Mouse (Mus musculus): ENCODE measurements at regions not wholly inside any gene's neighbourhood (a gene's known extent, or its start where the extent isn't known, plus 50 kb on each side); places are given as distances from the start of the nearest gene placed in this dataset.

DNA sequence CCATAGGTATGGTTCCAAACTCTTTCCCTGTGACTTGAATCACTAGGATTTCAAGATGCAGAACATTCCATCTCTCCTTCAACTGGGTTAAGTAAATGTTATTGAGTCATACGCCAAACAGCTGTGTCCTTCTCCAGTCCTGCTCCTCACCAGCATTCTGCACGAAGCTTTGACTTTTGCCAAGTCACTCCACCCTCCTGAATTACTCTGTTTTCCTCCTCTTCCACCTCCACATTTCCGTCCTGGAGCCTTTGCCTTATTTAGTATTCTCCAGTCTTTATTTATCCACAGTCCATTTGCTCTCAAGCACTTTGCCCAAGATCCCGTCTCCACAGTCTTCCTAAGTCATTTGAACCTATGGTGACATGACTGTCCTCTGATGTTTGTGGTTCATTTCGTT, 193.1 kb upstream of the Arhgap20 start:
- Histone ChIP-seq H3K4me3 (ENCODE audit: insufficient read depth in 1 of 2, low read depth in 1 of 2, low read length in 2 of 2, poor library complexity in 1 of 2, severe bottlenecking in 1 of 2) (no peak overlapping the region), H3K27ac (ENCODE audit: insufficient read depth, low read depth, low read length, poor library complexity, severe bottlenecking) (no peak overlapping the region), H3K9me3 (ENCODE audit: control insufficient read depth, insufficient read depth, low read depth, low read length) (no peaks in the 10 kb centered on the region), H3K36me3 (ENCODE audit: control insufficient read depth, insufficient read depth, low read length, poor library complexity, severe bottlenecking) (no peaks in the 10 kb centered on the region), H3K9ac (ENCODE audit: insufficient read depth, low read depth, low read length, poor library complexity, severe bottlenecking) (no peak overlapping the region), H3K4me1 (ENCODE audit: control insufficient read depth in 2 of 2, insufficient read depth in 2 of 2, low read length in 2 of 2, poor library complexity in 1 of 2) (no peaks in the 10 kb centered on the region)
- no peak for DNase-seq (ENCODE audit: low read depth, low spot score)
- TF ChIP-seq ZNF384 (IDR thresholded peaks at IDR 0.05; ENCODE audit: low read depth, low read length) (no peak), HCFC1 (IDR thresholded peaks at IDR 0.05; ENCODE audit: borderline replicate concordance, insufficient read depth, low read length) (no peak), CHD2 (IDR thresholded peaks at IDR 0.05; ENCODE audit: low read depth, low read length) (no peak), ZC3H11A (IDR thresholded peaks at IDR 0.05; ENCODE audit: borderline replicate concordance, low read depth, low read length) (no peak), MAFK (IDR thresholded peaks at IDR 0.05; ENCODE audit: insufficient read depth, low read depth, low read length) (no peak)
- in situ Hi-C loops (cut with MboI; ENCODE audit: low sequenced_read_pairs in 2 of 2, unreplicated experiment in 2 of 2) = no loop called here

DNA sequence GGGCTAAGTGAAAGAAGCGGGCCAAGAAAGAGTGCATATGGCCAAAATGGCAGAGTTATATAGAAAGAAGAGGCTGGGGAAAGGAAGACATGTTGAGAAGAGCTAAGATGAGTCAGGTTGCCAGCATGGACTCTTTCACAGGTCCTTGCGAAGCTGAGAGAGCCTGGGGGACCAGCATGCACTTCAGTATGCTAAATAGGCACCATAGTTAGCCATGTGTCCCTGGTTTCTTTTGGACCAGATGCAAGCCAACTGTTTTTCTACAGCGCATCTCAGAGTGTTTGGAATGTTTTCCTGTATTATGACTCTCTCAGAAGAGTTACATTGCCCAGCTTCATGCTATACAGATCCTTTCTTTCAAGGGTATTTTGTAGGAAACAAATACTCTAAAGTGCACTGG, 183.5 kb upstream of the Arhgap20 start:
- Histone ChIP-seq H3K4me1 (ENCODE audit: control insufficient read depth in 2 of 2, insufficient read depth in 2 of 2, low read length in 2 of 2, poor library complexity in 1 of 2) (no peaks in the 10 kb centered on the region), H3K9me3 (ENCODE audit: control insufficient read depth, insufficient read depth, low read depth, low read length) (no peaks in the 10 kb centered on the region), H3K36me3 (ENCODE audit: control insufficient read depth, insufficient read depth, low read length, poor library complexity, severe bottlenecking) (no peaks in the 10 kb centered on the region), H3K4me3 (ENCODE audit: insufficient read depth in 1 of 2, low read depth in 1 of 2, low read length in 2 of 2, poor library complexity in 1 of 2, severe bottlenecking in 1 of 2) (no peak overlapping the region), H3K27ac (ENCODE audit: insufficient read depth, low read depth, low read length, poor library complexity, severe bottlenecking) (no peak overlapping the region), H3K9ac (ENCODE audit: insufficient read depth, low read depth, low read length, poor library complexity, severe bottlenecking) (no peak overlapping the region)
- in situ Hi-C loops (cut with MboI; ENCODE audit: low sequenced_read_pairs in 2 of 2, unreplicated experiment in 2 of 2) = no loop called here
- no peak for DNase-seq (ENCODE audit: low read depth, low spot score)
- TF ChIP-seq ZNF384 (IDR thresholded peaks at IDR 0.05; ENCODE audit: low read depth, low read length) = no peak
- no peak for TF ChIP-seq MAFK (IDR thresholded peaks at IDR 0.05; ENCODE audit: insufficient read depth, low read depth, low read length)
- TF ChIP-seq HCFC1 (IDR thresholded peaks at IDR 0.05; ENCODE audit: borderline replicate concordance, insufficient read depth, low read length) = no peak
- no peak for TF ChIP-seq ZC3H11A (IDR thresholded peaks at IDR 0.05; ENCODE audit: borderline replicate concordance, low read depth, low read length)
- no peak for TF ChIP-seq CHD2 (IDR thresholded peaks at IDR 0.05; ENCODE audit: low read depth, low read length)

DNA sequence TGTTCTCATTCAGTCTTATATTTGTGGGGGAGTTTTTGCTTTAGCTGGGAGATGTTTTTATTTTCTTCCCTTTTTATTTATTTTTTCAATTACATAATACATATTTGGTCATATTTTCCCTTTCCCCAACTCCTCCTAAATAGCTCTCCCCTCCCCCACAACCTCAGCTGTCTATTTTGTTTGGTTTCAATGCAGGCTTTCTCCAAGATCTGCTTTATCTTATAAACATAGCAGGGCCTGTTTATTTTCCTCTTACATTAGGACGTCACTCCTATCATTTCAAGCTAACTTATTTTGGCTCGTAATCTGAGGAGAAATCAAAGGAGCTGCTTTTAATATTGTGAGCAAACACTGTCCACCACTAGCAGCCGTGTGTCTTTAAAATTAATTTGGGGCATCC, 171.4 kb upstream of the Arhgap20 start:
- Histone ChIP-seq H3K9ac (ENCODE audit: insufficient read depth, low read depth, low read length, poor library complexity, severe bottlenecking) (no peak overlapping the region), H3K27ac (ENCODE audit: insufficient read depth, low read depth, low read length, poor library complexity, severe bottlenecking) (no peak overlapping the region), H3K9me3 (ENCODE audit: control insufficient read depth, insufficient read depth, low read depth, low read length) (no peaks in the 10 kb centered on the region), H3K4me1 (ENCODE audit: control insufficient read depth in 2 of 2, insufficient read depth in 2 of 2, low read length in 2 of 2, poor library complexity in 1 of 2) (no peaks in the 10 kb centered on the region), H3K36me3 (ENCODE audit: control insufficient read depth, insufficient read depth, low read length, poor library complexity, severe bottlenecking) (no peaks in the 10 kb centered on the region), H3K4me3 (ENCODE audit: insufficient read depth in 1 of 2, low read depth in 1 of 2, low read length in 2 of 2, poor library complexity in 1 of 2, severe bottlenecking in 1 of 2) (no peak overlapping the region)
- in situ Hi-C loops (cut with MboI; ENCODE audit: low sequenced_read_pairs in 2 of 2, unreplicated experiment in 2 of 2) = no loop called here
- no peak for DNase-seq (ENCODE audit: low read depth, low spot score)
- TF ChIP-seq CHD2 (IDR thresholded peaks at IDR 0.05; ENCODE audit: low read depth, low read length) (no peak), ZC3H11A (IDR thresholded peaks at IDR 0.05; ENCODE audit: borderline replicate concordance, low read depth, low read length) (no peak), ZNF384 (IDR thresholded peaks at IDR 0.05; ENCODE audit: low read depth, low read length) (no peak), HCFC1 (IDR thresholded peaks at IDR 0.05; ENCODE audit: borderline replicate concordance, insufficient read depth, low read length) (no peak), MAFK (IDR thresholded peaks at IDR 0.05; ENCODE audit: insufficient read depth, low read depth, low read length) (no peak)

DNA sequence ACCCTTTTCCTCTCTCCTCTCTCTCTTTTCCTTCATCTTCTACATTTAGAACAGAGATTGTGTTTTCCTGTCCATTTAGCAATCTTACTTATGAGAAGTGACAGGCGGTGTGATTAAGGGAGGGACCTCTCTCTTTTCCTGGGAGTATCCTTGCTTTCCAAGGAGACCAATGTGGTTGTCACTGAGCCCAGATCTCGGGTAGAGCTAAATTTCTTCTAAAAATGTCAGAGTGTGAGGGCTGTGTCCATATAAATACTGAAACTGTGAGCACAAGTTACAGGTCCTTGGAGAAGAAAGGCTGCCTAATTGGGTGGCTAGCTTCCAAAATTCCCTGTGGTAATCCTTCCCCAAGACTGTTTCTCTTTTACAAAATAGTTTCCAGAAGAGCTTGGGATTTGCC, 166.4 kb upstream of the Arhgap20 start:
- H3K4me1 ChIP-seq (ENCODE audit: control insufficient read depth in 2 of 2, insufficient read depth in 2 of 2, low read length in 2 of 2, poor library complexity in 1 of 2) = no peaks in the 10 kb centered on the region
- H3K4me3 ChIP-seq (ENCODE audit: insufficient read depth in 1 of 2, low read depth in 1 of 2, low read length in 2 of 2, poor library complexity in 1 of 2, severe bottlenecking in 1 of 2) = no peak overlapping the region
- H3K27ac ChIP-seq (ENCODE audit: insufficient read depth, low read depth, low read length, poor library complexity, severe bottlenecking) = no peak overlapping the region
- no peak for TF ChIP-seq CHD2 (IDR thresholded peaks at IDR 0.05; ENCODE audit: low read depth, low read length)
- no peak for TF ChIP-seq ZC3H11A (IDR thresholded peaks at IDR 0.05; ENCODE audit: borderline replicate concordance, low read depth, low read length)
- TF ChIP-seq MAFK (IDR thresholded peaks at IDR 0.05; ENCODE audit: insufficient read depth, low read depth, low read length) = no peak
- TF ChIP-seq ZNF384 (IDR thresholded peaks at IDR 0.05; ENCODE audit: low read depth, low read length) = no peak
- no peak for TF ChIP-seq HCFC1 (IDR thresholded peaks at IDR 0.05; ENCODE audit: borderline replicate concordance, insufficient read depth, low read length)
- no peaks in the 10 kb centered on the region for H3K9me3 ChIP-seq (ENCODE audit: control insufficient read depth, insufficient read depth, low read depth, low read length)
- no peaks in the 10 kb centered on the region for H3K36me3 ChIP-seq (ENCODE audit: control insufficient read depth, insufficient read depth, low read length, poor library complexity, severe bottlenecking)
- DNase-seq (ENCODE audit: low read depth, low spot score) = no peak
- H3K9ac ChIP-seq (ENCODE audit: insufficient read depth, low read depth, low read length, poor library complexity, severe bottlenecking) = no peak overlapping the region
- in situ Hi-C loops (cut with MboI; ENCODE audit: low sequenced_read_pairs in 2 of 2, unreplicated experiment in 2 of 2) = no loop called here

DNA sequence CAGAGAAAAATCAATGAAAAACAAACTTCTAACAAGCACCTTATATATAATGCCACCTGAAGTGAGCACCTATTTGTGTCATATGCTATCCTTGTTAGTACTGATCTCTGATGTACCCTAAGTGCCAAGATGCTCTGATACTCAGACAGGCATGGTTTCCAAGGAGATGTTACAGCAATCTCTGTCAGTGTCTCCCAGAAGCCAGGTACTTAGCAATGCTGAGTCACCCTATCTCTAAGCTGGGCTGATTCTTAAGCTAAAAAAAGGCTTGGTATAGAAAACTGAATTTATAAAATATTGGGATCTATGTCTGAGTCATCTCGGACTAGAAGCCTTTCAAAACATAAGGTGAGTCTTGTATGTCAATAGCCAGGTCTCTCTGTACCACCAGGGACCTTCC, 157.0 kb upstream of the Arhgap20 start:
- Histone ChIP-seq H3K27ac (ENCODE audit: insufficient read depth, low read depth, low read length, poor library complexity, severe bottlenecking) (no peak overlapping the region), H3K4me1 (ENCODE audit: control insufficient read depth in 2 of 2, insufficient read depth in 2 of 2, low read length in 2 of 2, poor library complexity in 1 of 2) (no peaks in the 10 kb centered on the region), H3K36me3 (ENCODE audit: control insufficient read depth, insufficient read depth, low read length, poor library complexity, severe bottlenecking) (no peaks in the 10 kb centered on the region), H3K9ac (ENCODE audit: insufficient read depth, low read depth, low read length, poor library complexity, severe bottlenecking) (no peak overlapping the region), H3K9me3 (ENCODE audit: control insufficient read depth, insufficient read depth, low read depth, low read length) (no peaks in the 10 kb centered on the region), H3K4me3 (ENCODE audit: insufficient read depth in 1 of 2, low read depth in 1 of 2, low read length in 2 of 2, poor library complexity in 1 of 2, severe bottlenecking in 1 of 2) (no peak overlapping the region)
- no peak for DNase-seq (ENCODE audit: low read depth, low spot score)
- in situ Hi-C loops (cut with MboI; ENCODE audit: low sequenced_read_pairs in 2 of 2, unreplicated experiment in 2 of 2) = no loop called here
- TF ChIP-seq ZC3H11A (IDR thresholded peaks at IDR 0.05; ENCODE audit: borderline replicate concordance, low read depth, low read length) (no peak), HCFC1 (IDR thresholded peaks at IDR 0.05; ENCODE audit: borderline replicate concordance, insufficient read depth, low read length) (no peak), CHD2 (IDR thresholded peaks at IDR 0.05; ENCODE audit: low read depth, low read length) (no peak), MAFK (IDR thresholded peaks at IDR 0.05; ENCODE audit: insufficient read depth, low read depth, low read length) (no peak), ZNF384 (IDR thresholded peaks at IDR 0.05; ENCODE audit: low read depth, low read length) (no peak)
